In the genomic region with DNA sequence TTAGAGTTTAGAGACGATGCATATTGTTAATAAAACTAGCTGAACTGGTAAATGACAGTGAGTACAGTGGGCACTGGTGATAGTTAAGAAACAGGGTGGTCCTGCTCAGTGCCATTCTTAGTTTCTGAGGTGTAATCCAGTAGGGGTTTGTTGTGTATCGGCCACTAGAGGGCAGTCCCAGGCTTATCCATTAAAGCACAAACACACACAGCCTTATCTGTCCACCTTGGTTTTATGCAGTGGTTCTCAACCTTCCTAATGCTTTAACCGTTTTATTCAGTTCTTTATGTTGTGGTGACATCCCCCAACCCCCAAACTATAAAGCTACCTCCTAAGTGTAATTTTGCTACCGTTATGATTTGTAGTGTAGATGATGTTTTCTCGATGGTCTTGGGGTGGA, we compare ENCODE assay signal across 9 mouse cellular contexts. TPM values are rescaled to one million over a fixed set of nuclear protein-coding genes. Genes with fewer than 3 reads are reported as not detected.
DNase-seq lines count a peak whose midpoint lies in the region; ATAC-seq and TF ChIP-seq lines count a peak whose summit lies in the region.
"Had no signal": no experiment of that assay in that cellular context is flagged by ENCODE, and none has a peak within 500 bp of the region (broad histone marks: within the 10 kb centered on the region; RNA-seq: fewer than 3 reads in every experiment).

No protein-coding gene starts in this region.

- H3K4me1 ChIP-seq in cerebellum, adult 2 months (ENCODE audit: control insufficient read depth, insufficient read depth, low read length): no peaks in the 10 kb centered on the region
- H3K4me1 ChIP-seq in midbrain, embryonic 10.5 days: peaks cover 22% of the 10 kb centered on the region
- peaks cover 15% of the 10 kb centered on the region for H3K4me1 ChIP-seq in midbrain, embryonic 15.5 days

- H3K27me3 ChIP-seq in cerebellum, adult 2 months (ENCODE audit: control insufficient read depth, insufficient read depth, low read length): no peaks in the 10 kb centered on the region
- H3K27me3 ChIP-seq in midbrain, embryonic 10.5 days (ENCODE audit: low read depth, poor library complexity, severe bottlenecking): no peaks in the 10 kb centered on the region
- 0 out of 2 replicates have a peak, but pooled peaks cover 3% of the 10 kb centered on the region for H3K27me3 ChIP-seq in midbrain, embryonic 15.5 days (replicated peaks)

- H3K9me3 ChIP-seq in midbrain, embryonic 10.5 days (replicated peaks): no peaks in the 10 kb centered on the region
- H3K9me3 ChIP-seq in midbrain, embryonic 15.5 days: no peaks in the 10 kb centered on the region

- intact Hi-C loops in left cerebral cortex, postnatal 4 days (cut with DNase I): loop anchor here (5.0 kb wide), 1 partner anchor 221 kb away; no protein-coding TSS in a partner anchor

- peaks cover 20% of the 10 kb centered on the region for H3K36me3 ChIP-seq in midbrain, embryonic 10.5 days
- H3K36me3 ChIP-seq in midbrain, embryonic 15.5 days (replicated peaks): peaks cover 11% of the 10 kb centered on the region; the same call in 1 of the 2 replicates

- H3K4me2 ChIP-seq in midbrain, embryonic 15.5 days: no peak overlapping the region

- DNase-seq in cerebellum, adult 2 months: no peak
- DNase-seq in midbrain, embryonic 10.5 days (ENCODE audit: low spot score): peak; percentile 35
- peak; percentile 69 for DNase-seq in c-Kit-positive CD71-positive TER-119-positive erythroid progenitor cells, embryonic 14.5 days (ENCODE audit: low spot score)
- DNase-seq in left cerebral cortex, postnatal 4 days: peak; percentile 52
- DNase-seq in retina, postnatal 1 day: peak; percentile 74
- no peak for DNase-seq in frontal cortex, postnatal 14 days (ENCODE audit: low spot score in 2 of 2)

- no peak overlapping the region for H3K27ac ChIP-seq in cerebellum, adult 2 months (ENCODE audit: insufficient read depth, low read length)
- H3K27ac ChIP-seq in midbrain, embryonic 10.5 days (replicated peaks): no peak overlapping the region
- H3K27ac ChIP-seq in midbrain, embryonic 15.5 days: no peak overlapping the region

- ATAC-seq in cerebellum, adult (ENCODE audit: insufficient number of reproducible peaks, low FRiP score, low TSS enrichment): no peak
- no peak for ATAC-seq in midbrain, embryonic 15.5 days (replicated peaks)

- TF ChIP-seq CTCF in cerebellum, adult 2 months (IDR thresholded peaks at IDR 0.05; ENCODE audit: borderline replicate concordance, insufficient read depth, low read depth, low read length): peak; percentile 19; the same call in 1 of the 2 replicates

- no peak overlapping the region for H3K4me3 ChIP-seq in cerebellum, adult 2 months (replicated peaks; ENCODE audit: insufficient read depth, low read depth, low read length)
- no peak overlapping the region for H3K4me3 ChIP-seq in midbrain, embryonic 10.5 days
- no peak overlapping the region for H3K4me3 ChIP-seq in midbrain, embryonic 15.5 days

- 47% methylated on average over 5 of the region's 5 CpGs for WGBS in cerebellum, adult 2 months
- WGBS in midbrain, embryonic 10.5 days: 54% methylated on average over 5 of the region's 5 CpGs
- 43% methylated on average over 5 of the region's 5 CpGs for WGBS in midbrain, embryonic 15.5 days

- H3K9ac ChIP-seq in midbrain, embryonic 15.5 days: no peak overlapping the region

- no peak for TF ChIP-seq POLR2A in cerebellum, adult 2 months (IDR thresholded peaks at IDR 0.05; ENCODE audit: borderline replicate concordance, insufficient read depth, low read length)

RNA-seq across cellular contexts. Expression of a gene that starts 1.5 kb away (rescaled TPM):
- 31.2 and 31.8 TPM in 2 replicates for polyA plus RNA-seq in cerebellum, adult 2 months (2012; rRNA removed)
- 17.4 and 17.7 TPM in 2 replicates for polyA plus RNA-seq in midbrain, embryonic 10.5 days (2016; fragmentation: Nextera tagmentation; extraction: Ambion mirVana)
- polyA plus RNA-seq in midbrain, embryonic 15.5 days (2015; fragmentation: Nextera tagmentation; extraction: Ambion mirVana): 11.4 and 11.8 TPM in 2 replicates
- 10 to 100 TPM; 44.9 to 45.4 TPM for total RNA-seq in left cerebral cortex, postnatal 4 days (2021)

RNA-seq across cellular contexts. Expression of a gene that starts 26.1 kb away (rescaled TPM):
- 41.8 and 45.6 TPM in 2 replicates for polyA plus RNA-seq in cerebellum, adult 2 months (2012; rRNA removed)
- 45.2 and 46.0 TPM in 2 replicates for polyA plus RNA-seq in midbrain, embryonic 10.5 days (2016; fragmentation: Nextera tagmentation; extraction: Ambion mirVana)
- 35.3 and 37.3 TPM in 2 replicates for polyA plus RNA-seq in midbrain, embryonic 15.5 days (2015; fragmentation: Nextera tagmentation; extraction: Ambion mirVana)
- total RNA-seq in left cerebral cortex, postnatal 4 days (2021): 10 to 100 TPM; 31.2 to 34.1 TPM

RNA-seq across cellular contexts. Expression of a gene that starts 42.7 kb away (rescaled TPM):
- 0.08 TPM in 1 of 2 replicates, not detected in the other for polyA plus RNA-seq in cerebellum, adult 2 months (2012; rRNA removed)
- not detected in 2 replicates for polyA plus RNA-seq in midbrain, embryonic 10.5 days (2016; fragmentation: Nextera tagmentation; extraction: Ambion mirVana)
- polyA plus RNA-seq in midbrain, embryonic 15.5 days (2015; fragmentation: Nextera tagmentation; extraction: Ambion mirVana): not detected in 2 replicates
- total RNA-seq in left cerebral cortex, postnatal 4 days (2021): not detected
- polyA plus RNA-seq: neural tube, embryonic 14.5 days had no signal

RNA-seq across cellular contexts. Expression of a gene that starts 46.0 kb away (rescaled TPM):
- polyA plus RNA-seq in cerebellum, adult 2 months (2012; rRNA removed): not detected in 2 replicates
- polyA plus RNA-seq in midbrain, embryonic 10.5 days (2016; fragmentation: Nextera tagmentation; extraction: Ambion mirVana): 0.11 TPM in 1 of 2 replicates, not detected in the other
- polyA plus RNA-seq in midbrain, embryonic 15.5 days (2015; fragmentation: Nextera tagmentation; extraction: Ambion mirVana): 0.18 TPM in 1 of 2 replicates, not detected in the other
- total RNA-seq in left cerebral cortex, postnatal 4 days (2021): under 1 TPM; 0.42 to 0.64 TPM
- polyA plus RNA-seq: neural tube, embryonic 14.5 days had no signal

Comparison
In these comparisons a context has a peak if more than half of its experiments do, and no peak if none do; other contexts are left out.
1. DNase-seq: peak in midbrain, embryonic 10.5 days (single experiment), c-Kit-positive CD71-positive TER-119-positive erythroid progenitor cells, embryonic 14.5 days (single experiment), left cerebral cortex, postnatal 4 days (single experiment) and retina, postnatal 1 day (single experiment); none in cerebellum, adult 2 months (0 of 2) and frontal cortex, postnatal 14 days (0 of 2).